Mouse (Mus musculus) granulocyte monocyte progenitor cell, adult 5-6 weeks (primary cell): Measurements from ENCODE around the gene Hps1. TPM values are rescaled to one million over a fixed set of nuclear protein-coding genes. Genes with fewer than 3 reads are reported as not detected.

Experiments used
- ATAC-seq: replicated peaks from 2 replicates; pipeline ENCODE4 v1.8.0; 2016; ENCODE audit warnings: mild to moderate bottlenecking, moderate TSS enrichment, inconsistent platforms; ENCODE audit not compliant: poor library complexity, severe bottlenecking
- total RNA-seq, 2 experiments: library from RNA; stranded (forward) in 1 of 2; stranded (reverse) in 1 of 2; fragments of 200-712, 200-1000 nt in 1 of 2; fragments of >200 nt in 1 of 2; fragmentation: Nextera tagmentation in 1 of 2; gene quantifications; 2 replicates each; pipeline ENCODE4 v1.2.3; 2014 to 2017

The Hps1 gene
- total RNA-seq, 2 experiments from 2014 or later, result 22.7 to 24.1 TPM

GRCm38 (mm10) chr19:42723302-42723701 is 56.5 kb downstream of the Hps1 start:
- no peak for ATAC-seq

- no peak for ATAC-seq
These were observed 57.3 kb downstream of the Hps1 start for GRCm38 (mm10) chr19:42722500-42722899.

GRCm38 (mm10) chr19:42718101-42718500 is 61.7 kb downstream of the Hps1 start:
- no peak for ATAC-seq

- no peak for ATAC-seq
These were observed 62.1 kb downstream of the Hps1 start for GRCm38 (mm10) chr19:42717668-42718067.

- ATAC-seq, result no peak
These were observed 63.3 kb downstream of the Hps1 start for GRCm38 (mm10) chr19:42716507-42716906.

GRCm38 (mm10) chr19:42713770-42714169 is 66.0 kb downstream of the Hps1 start:
- peak; percentile 53; the same call in 1 of the 2 replicates for ATAC-seq

Other genes with a start within 250 kb of the Hps1 start
- gene Loxl4, start 167.2 kb downstream of the Hps1 start, total RNA-seq (2014; fragmentation: Nextera tagmentation), result not detected in 2 replicates
- not detected in 2 replicates for gene Loxl4, start 167.2 kb downstream of the Hps1 start, total RNA-seq (2017)
- gene Pyroxd2, start 27.2 kb downstream of the Hps1 start, total RNA-seq (2014; fragmentation: Nextera tagmentation), result 6.2 and 12.1 TPM in 2 replicates
- gene Pyroxd2, start 27.2 kb downstream of the Hps1 start, total RNA-seq (2017), result 2.3 and 3.1 TPM in 2 replicates